Mouse (Mus musculus): ENCODE measurements around the gene Slc9a8. TPM values are rescaled to one million over a fixed set of nuclear protein-coding genes. Genes with fewer than 3 reads are reported as not detected.

Slc9a8 gene
- polyA plus RNA-seq (2012; fragmentation: generic; extraction: Trizol) = 19.0 TPM
- long read RNA-seq, experiment 1, full-length matches to known transcripts = 6 of 15 reads
- long read RNA-seq, experiment 1, partial matches to known transcripts = 1 of 15 reads
- long read RNA-seq, experiment 1, other reads (novel, unspliced or antisense) = 8 of 15 reads
- long read RNA-seq, experiment 2, full-length matches to known transcripts = 54 of 85 reads
- long read RNA-seq, experiment 2, partial matches to known transcripts = 26 of 85 reads
- long read RNA-seq, experiment 2, other reads (novel, unspliced or antisense) = 5 of 85 reads

GRCm38 (mm10) chr2:167421330-167422149 lies at the start of gene Slc9a8:
Gene Slc9a8, plus strand, starts transcription at chr2:167421712.
- H3K36me3 ChIP-seq (ENCODE audit: control insufficient read depth, insufficient read depth) = peaks cover 27% of the 10 kb centered on the region
- no peak for TF ChIP-seq USF1 (IDR thresholded peaks at IDR 0.05; ENCODE audit: low read depth)
- no peak for TF ChIP-seq MYOD1 (IDR thresholded peaks at IDR 0.05; ENCODE audit: control insufficient read depth, insufficient read length, low read depth)
- peak; percentile 87 for TF ChIP-seq MAX (IDR thresholded peaks at IDR 0.05)
- TF ChIP-seq FOSL1 (IDR thresholded peaks at IDR 0.05; ENCODE audit: insufficient read depth, low read length, poor library complexity, severe bottlenecking) = no peak
- TF ChIP-seq MYOG (IDR thresholded peaks at IDR 0.05; ENCODE audit: control insufficient read depth, extremely low read depth, insufficient read length) = no peak
- H3K27me3 ChIP-seq (ENCODE audit: control insufficient read depth, insufficient read depth, insufficient read length) = no peaks in the 10 kb centered on the region
- H3K79me2 ChIP-seq (ENCODE audit: control insufficient read depth, insufficient read depth) = peaks cover 27% of the 10 kb centered on the region
- H3K79me3 ChIP-seq (ENCODE audit: low read depth) = peaks cover 16% of the 10 kb centered on the region
- H3K4me3 ChIP-seq (ENCODE audit: insufficient read depth, poor library complexity, severe bottlenecking) = peak within 1 kb of the TSS; percentile 78
- H3ac ChIP-seq (ENCODE audit: control insufficient read depth, insufficient read length, low read depth) = peak within 1 kb of the TSS; percentile 91

DNA sequence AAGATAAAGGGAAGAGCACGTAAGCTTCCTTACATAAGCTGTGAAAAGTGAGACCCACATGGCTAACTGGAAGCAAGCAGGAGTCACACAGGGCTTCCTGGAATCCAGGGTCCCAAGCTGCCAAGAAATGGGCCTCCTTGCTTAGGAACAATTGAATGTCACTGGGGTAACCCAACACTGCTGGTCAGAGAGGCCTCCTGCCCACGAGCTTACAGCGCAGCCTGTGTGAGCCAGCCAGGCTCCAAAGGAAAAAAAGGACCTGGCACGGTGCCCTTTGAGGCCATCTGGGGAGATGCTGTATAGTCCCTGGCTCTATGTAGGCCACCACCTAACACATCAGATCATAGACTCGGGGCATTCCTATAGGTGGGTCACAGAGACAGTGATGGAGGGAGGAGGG lies 48.2 kb upstream of the Slc9a8 start:
- no peak overlapping the region for H3ac ChIP-seq (ENCODE audit: control insufficient read depth, insufficient read length, low read depth)
- H3K36me3 ChIP-seq (ENCODE audit: control insufficient read depth, insufficient read depth) = no peaks in the 10 kb centered on the region
- TF ChIP-seq MYOG (IDR thresholded peaks at IDR 0.05; ENCODE audit: control insufficient read depth, extremely low read depth, insufficient read length) = no peak
- H3K4me3 ChIP-seq (ENCODE audit: insufficient read depth, poor library complexity, severe bottlenecking) = no peak overlapping the region
- no peaks in the 10 kb centered on the region for H3K79me2 ChIP-seq (ENCODE audit: control insufficient read depth, insufficient read depth)
- H3K27me3 ChIP-seq (ENCODE audit: control insufficient read depth, insufficient read depth, insufficient read length) = no peaks in the 10 kb centered on the region
- no peaks in the 10 kb centered on the region for H3K79me3 ChIP-seq (ENCODE audit: low read depth)

- Histone ChIP-seq H3K79me3 (ENCODE audit: low read depth) (no peaks in the 10 kb centered on the region), H3K79me2 (ENCODE audit: control insufficient read depth, insufficient read depth) (no peaks in the 10 kb centered on the region), H3K36me3 (ENCODE audit: control insufficient read depth, insufficient read depth) (no peaks in the 10 kb centered on the region), H3K27me3 (ENCODE audit: control insufficient read depth, insufficient read depth, insufficient read length) (no peaks in the 10 kb centered on the region), H3K4me3 (ENCODE audit: insufficient read depth, poor library complexity, severe bottlenecking) (no peak overlapping the region), H3ac (ENCODE audit: control insufficient read depth, insufficient read length, low read depth) (no peak overlapping the region)
- TF ChIP-seq MYOG (IDR thresholded peaks at IDR 0.05; ENCODE audit: control insufficient read depth, extremely low read depth, insufficient read length) = no peak
- peak; percentile 75 for TF ChIP-seq USF1 (IDR thresholded peaks at IDR 0.05; ENCODE audit: low read depth)
These were observed 47.2 kb upstream of the Slc9a8 start for GRCm38 (mm10) chr2:167374191-167374805.

DNA sequence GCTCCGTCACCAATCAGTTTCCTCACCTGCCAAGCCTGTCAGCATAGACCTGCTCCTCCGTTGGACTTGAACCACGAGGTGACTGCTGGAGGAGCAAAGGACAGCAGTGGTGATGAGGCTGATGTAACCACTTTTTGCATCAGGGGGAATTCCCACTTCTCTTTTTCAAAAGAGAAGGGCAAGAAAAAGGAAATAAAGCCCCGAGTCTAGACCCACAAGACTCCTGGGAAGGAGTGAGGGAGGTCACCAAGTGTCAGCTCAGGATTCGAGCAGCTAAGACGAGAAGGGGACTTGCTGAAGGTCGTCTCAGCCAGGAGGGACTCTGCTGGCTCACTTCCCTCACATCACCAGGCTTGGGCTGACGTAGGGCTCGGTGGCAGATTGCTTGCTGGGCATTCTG lies 46.4 kb upstream of the Slc9a8 start:
- Histone ChIP-seq H3K27me3 (ENCODE audit: control insufficient read depth, insufficient read depth, insufficient read length) (no peaks in the 10 kb centered on the region), H3K79me2 (ENCODE audit: control insufficient read depth, insufficient read depth) (no peaks in the 10 kb centered on the region), H3K4me3 (ENCODE audit: insufficient read depth, poor library complexity, severe bottlenecking) (no peak overlapping the region), H3K79me3 (ENCODE audit: low read depth) (no peaks in the 10 kb centered on the region), H3K36me3 (ENCODE audit: control insufficient read depth, insufficient read depth) (no peaks in the 10 kb centered on the region), H3ac (ENCODE audit: control insufficient read depth, insufficient read length, low read depth) (no peak overlapping the region)
- no peak for TF ChIP-seq CEBPB (IDR thresholded peaks at IDR 0.05; ENCODE audit: low read depth)
- TF ChIP-seq MYOD1 (IDR thresholded peaks at IDR 0.05; ENCODE audit: control insufficient read depth, insufficient read length, low read depth) = no peak
- TF ChIP-seq USF1 (IDR thresholded peaks at IDR 0.05; ENCODE audit: low read depth) = no peak
- TF ChIP-seq FOSL1 (IDR thresholded peaks at IDR 0.05; ENCODE audit: insufficient read depth, low read length, poor library complexity, severe bottlenecking) = no peak
- TF ChIP-seq CTCF (IDR thresholded peaks at IDR 0.05; ENCODE audit: control insufficient read depth, insufficient read depth, insufficient read length) = no peak
- TF ChIP-seq MYOG (IDR thresholded peaks at IDR 0.05; ENCODE audit: control insufficient read depth, extremely low read depth, insufficient read length) = no peak

DNA sequence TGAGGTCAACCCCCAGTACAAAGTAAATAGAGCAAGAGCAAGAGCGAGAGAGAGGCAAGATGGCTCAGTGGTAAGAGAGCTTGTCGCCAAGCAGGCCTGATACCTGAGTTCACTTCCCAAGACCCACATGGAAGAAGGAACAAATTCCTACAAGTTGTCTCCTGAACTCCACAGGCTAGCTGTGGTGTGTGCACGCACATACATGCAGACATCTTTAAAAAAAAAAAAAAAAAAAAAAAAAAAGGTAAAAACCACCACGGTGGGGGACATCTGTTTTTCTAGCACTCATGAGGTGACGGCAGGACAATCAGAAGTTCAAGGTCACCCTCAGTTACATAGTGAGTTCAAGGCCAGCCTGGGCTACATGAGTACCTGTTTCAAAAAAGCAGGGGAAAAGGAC lies 45.8 kb upstream of the Slc9a8 start:
- H3K79me3 ChIP-seq (ENCODE audit: low read depth) = no peaks in the 10 kb centered on the region
- H3K4me3 ChIP-seq (ENCODE audit: insufficient read depth, poor library complexity, severe bottlenecking) = no peak overlapping the region
- H3K36me3 ChIP-seq (ENCODE audit: control insufficient read depth, insufficient read depth) = no peaks in the 10 kb centered on the region
- no peaks in the 10 kb centered on the region for H3K79me2 ChIP-seq (ENCODE audit: control insufficient read depth, insufficient read depth)
- no peaks in the 10 kb centered on the region for H3K27me3 ChIP-seq (ENCODE audit: control insufficient read depth, insufficient read depth, insufficient read length)
- TF ChIP-seq MAX (IDR thresholded peaks at IDR 0.05) = no peak
- no peak for TF ChIP-seq FOSL1 (IDR thresholded peaks at IDR 0.05; ENCODE audit: insufficient read depth, low read length, poor library complexity, severe bottlenecking)
- no peak for TF ChIP-seq MYOD1 (IDR thresholded peaks at IDR 0.05; ENCODE audit: control insufficient read depth, insufficient read length, low read depth)
- no peak for TF ChIP-seq CEBPB (IDR thresholded peaks at IDR 0.05; ENCODE audit: low read depth)
- TF ChIP-seq MYOG (IDR thresholded peaks at IDR 0.05; ENCODE audit: control insufficient read depth, extremely low read depth, insufficient read length) = no peak
- TF ChIP-seq CTCF (IDR thresholded peaks at IDR 0.05; ENCODE audit: control insufficient read depth, insufficient read depth, insufficient read length) = no peak
- TF ChIP-seq USF1 (IDR thresholded peaks at IDR 0.05; ENCODE audit: low read depth) = no peak
- H3ac ChIP-seq (ENCODE audit: control insufficient read depth, insufficient read length, low read depth) = no peak overlapping the region
